Mouse (Mus musculus) olfactory bulb, adult 2 months (tissue): ENCODE data around the gene Helz2. TPM values are rescaled to one million over a fixed set of nuclear protein-coding genes. Genes with fewer than 3 reads are reported as not detected.

Source experiments
- H3K27ac ChIP-seq: fragments of 200-500 bp; 2 replicates; pipeline ENCODE4 v1.5.1; 2012; ENCODE audit warnings: low read depth, low read length; ENCODE audit not compliant: insufficient read depth
- H3K4me1 ChIP-seq: fragments of 200-500 bp; 2 replicates; pipeline ENCODE4 v1.6.1; 2012; ENCODE audit warnings: low read length; ENCODE audit not compliant: control insufficient read depth, insufficient read depth
- H3K4me3 ChIP-seq: fragments of 200-500 bp; 2 replicates; pipeline ENCODE4 v1.5.1; 2012; ENCODE audit warnings: mild to moderate bottlenecking, low read depth, low read length, moderate library complexity; ENCODE audit not compliant: insufficient read depth
- CTCF ChIP-seq: fragments of 200-500 bp; IDR thresholded peaks from 2 replicates; pipeline ENCODE4 v1.5.1; 2012; ENCODE audit warnings: low read depth, mild to moderate bottlenecking, low read length, moderate library complexity; ENCODE audit not compliant: insufficient read depth
- POLR2A ChIP-seq: fragments of 200-500 bp; IDR thresholded peaks from 2 replicates; pipeline ENCODE4 v1.6.1; 2012; ENCODE audit warnings: mild to moderate bottlenecking, low read depth, low read length, moderate library complexity; ENCODE audit not compliant: insufficient read depth
- WGBS: fragments of 180-500 bp; shearing (Covaris S2); methylation state at CpG from one replicate; pipeline ENCODE4 v1.1.7; 2018; 5-methylcytosine and 5-hydroxymethylcytosine counted together
- polyA plus RNA-seq: library from polyadenylated mRNA; stranded (reverse); fragments of >200 nt; gene quantifications from 2 replicates; pipeline ENCODE4 v1.2.4, GENCODE M21; 2012; ENCODE audit warnings: low replicate concordance; ENCODE audit not compliant: missing spikeins, insufficient read depth, insufficient read length

The Helz2 gene
- polyA plus RNA-seq, 1 experiment, result not detected

- TF ChIP-seq CTCF (no peak), POLR2A (no peak)
- Histone ChIP-seq H3K27ac (no peak overlapping the region), H3K4me3 (no peak overlapping the region), H3K4me1 (peaks cover 12% of the 10 kb centered on the region)
- WGBS, result 77% methylated on average over 3 of the region's 3 CpGs
Measured at GRCm38 (mm10) chr2:181242314-181242665, 463 bp upstream of the Helz2 start.

- no peak for TF ChIP-seq CTCF
- no peak for TF ChIP-seq POLR2A
- WGBS, result 93% methylated on average over 13 of the region's 13 CpGs
Measured at GRCm38 (mm10) chr2:181240806-181241440, 904 bp downstream of the Helz2 start.

GRCm38 (mm10) chr2:181239261-181239660 is 2.6 kb downstream of the Helz2 start:
- Histone ChIP-seq H3K4me3 (no peak overlapping the region), H3K27ac (no peak overlapping the region), H3K4me1 (peaks cover 12% of the 10 kb centered on the region)
- 73% methylated on average over 9 of the region's 9 CpGs for WGBS
- no peak for TF ChIP-seq CTCF
- TF ChIP-seq POLR2A, result no peak

More at GRCm38 (mm10) chr2:181240806-181241440, 904 bp downstream of the Helz2 start:
- no peak overlapping the region for H3K4me3 ChIP-seq
- peaks cover 12% of the 10 kb centered on the region for H3K4me1 ChIP-seq
- H3K27ac ChIP-seq, result no peak overlapping the region

GRCm38 (mm10) chr2:181238861-181239260 is 3.0 kb downstream of the Helz2 start:
- H3K4me1 ChIP-seq, result peaks cover 12% of the 10 kb centered on the region
- TF ChIP-seq POLR2A (no peak), CTCF (no peak)
- WGBS, result 76% methylated on average over 2 of the region's 2 CpGs

GRCm38 (mm10) chr2:181238091-181238610 is 3.7 kb downstream of the Helz2 start:
- 74% methylated on average over 10 of the region's 10 CpGs for WGBS
- TF ChIP-seq CTCF (no peak), POLR2A (no peak)
- peaks cover 12% of the 10 kb centered on the region for H3K4me1 ChIP-seq

More at GRCm38 (mm10) chr2:181238861-181239260, 3.0 kb downstream of the Helz2 start:
- H3K27ac ChIP-seq, result no peak overlapping the region
- H3K4me3 ChIP-seq, result no peak overlapping the region

GRCm38 (mm10) chr2:181237251-181238014 is 4.4 kb downstream of the Helz2 start:
- Histone ChIP-seq H3K27ac (no peak overlapping the region), H3K4me1 (peaks cover 12% of the 10 kb centered on the region), H3K4me3 (no peak overlapping the region)
- 94% methylated on average over 17 of the region's 17 CpGs for WGBS
- TF ChIP-seq CTCF, result no peak
- TF ChIP-seq POLR2A, result no peak

More at GRCm38 (mm10) chr2:181238091-181238610, 3.7 kb downstream of the Helz2 start:
- Histone ChIP-seq H3K4me3 (no peak overlapping the region), H3K27ac (no peak overlapping the region)

- Histone ChIP-seq H3K4me1 (peaks cover 8% of the 10 kb centered on the region; the same call in 1 of the 2 replicates), H3K27ac (no peak overlapping the region), H3K4me3 (no peak overlapping the region)
- 88% methylated on average over 23 of the region's 23 CpGs for WGBS
- TF ChIP-seq CTCF, result no peak
- no peak for TF ChIP-seq POLR2A
Measured at GRCm38 (mm10) chr2:181235681-181236566, 5.9 kb downstream of the Helz2 start.

- 95% methylated on average over 11 of the region's 11 CpGs for WGBS
- Histone ChIP-seq H3K4me1 (peaks cover 6% of the 10 kb centered on the region; the same call in 1 of the 2 replicates), H3K27ac (no peak overlapping the region), H3K4me3 (no peak overlapping the region)
- TF ChIP-seq CTCF, result no peak
Measured at GRCm38 (mm10) chr2:181234680-181235079, 7.1 kb downstream of the Helz2 start.
